Mouse (Mus musculus): ENCODE measurements around the gene Hs1bp3.

Hs1bp3 gene

DNA sequence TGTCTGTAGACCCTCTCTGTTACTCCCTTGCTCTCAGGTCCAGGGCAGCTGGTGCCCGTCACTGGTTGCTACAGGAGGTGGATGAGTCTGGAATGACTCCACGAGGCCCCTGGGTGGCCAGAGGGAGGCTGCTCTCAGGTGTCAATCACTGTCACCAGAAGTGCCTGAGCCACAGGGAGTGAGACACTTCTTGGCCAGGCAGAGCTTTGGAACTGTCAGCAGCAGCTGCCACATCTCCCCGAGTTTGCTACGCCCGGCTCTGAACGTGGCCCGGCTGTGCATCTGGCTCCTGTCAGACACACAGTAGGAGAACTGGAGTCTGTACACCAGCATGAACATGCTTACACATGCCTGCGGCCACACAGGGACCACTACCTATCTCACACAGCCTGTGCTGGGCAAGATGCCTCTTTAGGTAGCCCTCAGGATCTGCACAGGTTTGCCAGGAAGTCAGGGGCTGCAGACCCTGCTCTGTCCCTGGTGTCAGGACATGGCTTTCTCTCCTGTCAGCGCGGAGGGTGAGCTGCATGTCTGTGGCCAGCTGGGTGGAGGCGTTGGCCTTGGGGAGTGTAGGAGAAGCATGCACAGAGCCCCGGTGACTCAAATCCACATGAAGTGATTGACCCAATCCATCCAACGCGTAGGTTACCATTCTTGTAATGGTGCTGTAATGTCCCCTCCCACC is 18.4 kb downstream of the Hs1bp3 start:
- in situ Hi-C loops (cut with MboI; ENCODE audit: low pct_unique_long_range_greater_than_20kb in 1 of 2, low sequenced_read_pairs in 2 of 2, unreplicated experiment in 1 of 2), result no loop called here

DNA sequence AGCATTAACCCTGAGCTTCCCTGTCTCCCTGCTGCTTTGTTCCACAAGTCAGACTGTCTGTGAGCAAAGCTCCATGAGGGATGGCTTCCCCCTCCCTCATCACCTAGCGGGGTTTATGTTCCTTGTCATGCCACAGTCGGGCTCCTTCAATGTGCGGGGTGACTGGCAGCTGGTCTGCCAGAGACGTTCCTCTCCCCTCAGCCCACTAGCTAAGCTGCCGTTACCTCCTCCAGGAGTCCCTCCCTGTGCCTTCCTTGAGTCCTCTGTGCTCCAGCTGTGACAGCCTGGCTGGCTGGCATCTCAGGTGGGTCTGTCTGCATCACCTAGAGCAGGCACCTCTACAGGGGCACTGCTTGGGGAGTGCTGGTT is 18.9 kb downstream of the Hs1bp3 start:
- in situ Hi-C loops (cut with MboI; ENCODE audit: low pct_unique_long_range_greater_than_20kb in 1 of 2, low sequenced_read_pairs in 2 of 2, unreplicated experiment in 1 of 2), result no loop called here

DNA sequence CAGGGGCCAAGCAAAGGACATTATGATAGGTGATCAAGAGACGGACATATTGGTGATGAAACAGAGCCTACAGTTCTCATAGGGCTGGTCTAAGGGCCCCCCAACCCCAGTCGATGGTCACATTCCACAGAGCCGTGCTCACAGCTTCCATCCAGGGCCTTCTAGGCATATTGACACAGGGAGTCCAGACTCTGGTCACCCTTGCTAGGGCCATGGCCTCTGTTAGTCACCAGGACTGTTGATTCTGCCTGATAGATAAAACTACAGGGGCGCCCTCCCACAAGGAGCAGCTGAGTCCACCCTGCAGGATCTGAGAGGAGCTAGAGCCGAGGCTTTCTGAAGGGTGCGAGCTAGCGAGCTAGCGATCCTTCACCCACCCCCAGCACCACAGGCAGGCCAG is 20.4 kb downstream of the Hs1bp3 start:
- in situ Hi-C loops (cut with MboI; ENCODE audit: low pct_unique_long_range_greater_than_20kb in 1 of 2, low sequenced_read_pairs in 2 of 2, unreplicated experiment in 1 of 2), result no loop called here

DNA sequence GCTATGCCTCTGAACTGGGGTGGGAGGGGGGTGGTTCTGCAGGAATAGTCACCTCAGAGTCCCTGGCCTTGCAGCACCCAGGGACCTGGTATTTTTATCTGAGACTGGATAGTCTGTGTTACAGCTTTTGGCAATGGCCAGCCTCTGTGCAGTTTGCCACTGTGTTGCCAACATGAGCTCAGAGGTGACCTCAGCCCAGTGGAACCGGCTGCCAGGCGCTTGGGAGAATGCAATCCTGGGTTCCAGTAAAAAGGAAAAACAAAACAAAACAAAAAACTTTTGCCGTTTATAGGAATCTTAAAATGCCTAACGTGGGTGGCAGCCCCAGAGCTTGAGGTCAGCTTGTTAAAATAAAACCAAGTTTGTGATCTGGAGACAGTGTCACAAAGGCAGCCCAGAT is 21.0 kb downstream of the Hs1bp3 start:
- in situ Hi-C loops (cut with MboI; ENCODE audit: low pct_unique_long_range_greater_than_20kb in 1 of 2, low sequenced_read_pairs in 2 of 2, unreplicated experiment in 1 of 2), result no loop called here

DNA sequence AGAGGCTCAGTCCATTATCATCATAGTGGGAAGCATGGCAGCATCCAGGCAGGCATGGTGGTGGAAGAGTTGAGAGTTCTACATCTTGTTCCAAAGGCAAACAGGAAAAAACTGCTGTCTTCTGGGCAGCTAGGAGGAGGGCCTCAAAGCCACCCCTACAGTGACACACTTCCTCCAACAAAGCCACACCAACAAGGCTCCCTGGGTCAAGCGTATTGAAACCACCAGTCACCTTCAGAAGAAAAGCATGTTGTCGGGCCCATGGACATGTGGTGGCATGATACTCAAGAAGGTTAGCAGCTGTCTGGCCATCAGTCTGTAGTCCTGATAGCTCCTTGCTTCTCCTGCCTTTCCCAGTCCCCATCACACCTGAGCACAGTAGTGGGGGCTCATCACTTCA is 22.3 kb downstream of the Hs1bp3 start:
- in situ Hi-C loops (cut with MboI; ENCODE audit: low pct_unique_long_range_greater_than_20kb in 1 of 2, low sequenced_read_pairs in 2 of 2, unreplicated experiment in 1 of 2), result no loop called here

DNA sequence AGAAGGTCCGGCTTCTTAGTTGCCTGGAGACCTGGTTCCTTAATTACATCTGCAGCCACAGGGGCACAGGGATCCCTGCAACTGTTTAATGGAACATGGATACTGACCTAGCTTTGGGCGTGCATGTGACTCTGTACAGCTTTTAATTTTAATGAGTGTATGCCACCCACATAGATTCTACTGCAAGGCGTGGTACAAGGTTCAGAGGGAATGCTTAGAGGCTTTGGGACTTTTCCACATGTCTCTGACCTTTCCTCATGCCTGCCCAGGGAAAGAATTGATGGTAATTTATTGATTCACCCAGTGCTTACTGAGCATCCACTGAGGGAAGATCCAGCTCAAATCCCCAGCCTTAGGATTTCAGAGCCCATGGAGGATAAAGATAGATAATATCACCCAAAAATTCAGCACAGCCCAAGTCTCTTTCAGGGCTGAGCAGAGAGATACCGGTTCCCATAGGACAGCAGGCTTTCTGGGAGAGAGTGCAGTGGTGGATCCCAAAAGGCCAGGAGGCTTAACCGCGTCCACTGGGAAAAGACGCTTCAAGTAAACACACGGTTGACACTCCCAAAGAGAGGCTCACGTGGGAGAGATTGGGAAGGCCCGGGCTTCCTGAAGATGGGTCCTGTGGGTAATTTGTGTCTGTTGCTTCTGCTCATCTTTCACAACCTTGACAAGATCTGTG is 23.5 kb downstream of the Hs1bp3 start:
- in situ Hi-C loops (cut with MboI; ENCODE audit: low pct_unique_long_range_greater_than_20kb in 1 of 2, low sequenced_read_pairs in 2 of 2, unreplicated experiment in 1 of 2), result no loop called here

DNA sequence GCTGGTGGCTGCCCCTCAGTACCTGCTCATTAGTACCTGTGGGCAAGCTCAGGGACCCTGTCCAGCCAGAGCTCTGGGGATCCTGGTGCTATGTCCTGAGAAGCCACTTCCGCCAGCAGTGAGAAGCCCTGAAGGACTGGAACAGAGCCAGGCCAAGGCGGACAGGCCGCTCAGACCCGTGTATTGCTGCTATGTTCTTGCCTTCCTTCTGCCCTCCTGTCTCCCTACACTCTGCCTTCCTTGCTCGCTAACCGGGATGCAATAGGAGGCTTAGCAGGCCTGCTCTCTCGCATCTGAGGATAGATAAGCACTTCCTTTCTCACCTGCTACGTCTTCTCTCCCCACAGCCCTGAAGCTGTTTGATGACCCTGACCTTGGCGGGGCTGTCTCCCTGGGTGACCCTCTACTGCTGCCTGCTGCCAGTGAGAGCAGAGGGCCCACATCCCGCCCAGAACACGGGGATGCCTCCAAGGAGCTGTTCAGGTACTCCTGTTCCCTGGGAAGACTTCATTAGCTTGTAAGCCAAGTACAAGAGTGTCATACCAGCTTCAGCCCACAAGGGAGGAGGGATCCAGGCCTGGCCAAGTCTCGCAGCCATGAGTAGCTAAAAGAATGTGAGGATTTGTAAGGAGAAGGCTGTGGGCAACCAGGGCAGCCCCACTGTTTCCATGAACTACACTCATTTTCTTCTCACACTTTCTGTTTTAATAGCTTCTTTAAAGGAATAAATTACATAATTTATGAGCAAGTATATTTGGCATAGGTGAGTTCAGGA is 24.2 kb downstream of the Hs1bp3 start:
- in situ Hi-C loops (cut with MboI; ENCODE audit: low pct_unique_long_range_greater_than_20kb in 1 of 2, low sequenced_read_pairs in 2 of 2, unreplicated experiment in 1 of 2), result no loop called here

DNA sequence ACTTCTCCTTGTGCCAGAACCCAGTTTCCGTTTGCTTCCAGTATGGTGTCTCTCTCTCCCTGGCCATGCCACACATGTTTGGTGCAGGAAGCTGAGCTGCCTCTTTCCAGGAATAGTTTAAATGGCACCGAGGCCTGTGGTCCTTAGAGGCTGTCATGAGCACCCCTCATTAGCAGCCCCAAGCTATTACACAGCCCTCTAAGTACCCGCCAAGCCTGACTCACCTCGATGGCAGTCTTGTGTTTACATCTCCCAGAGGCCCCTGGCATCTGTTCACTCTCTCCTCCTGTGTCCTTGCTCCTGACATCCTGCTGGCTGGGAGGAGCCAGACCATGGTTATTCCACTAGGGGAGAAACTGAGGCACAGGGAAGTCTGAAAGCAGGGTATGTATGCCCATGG is 25.3 kb downstream of the Hs1bp3 start:
- in situ Hi-C loops (cut with MboI; ENCODE audit: low pct_unique_long_range_greater_than_20kb in 1 of 2, low sequenced_read_pairs in 2 of 2, unreplicated experiment in 1 of 2), result no loop called here

DNA sequence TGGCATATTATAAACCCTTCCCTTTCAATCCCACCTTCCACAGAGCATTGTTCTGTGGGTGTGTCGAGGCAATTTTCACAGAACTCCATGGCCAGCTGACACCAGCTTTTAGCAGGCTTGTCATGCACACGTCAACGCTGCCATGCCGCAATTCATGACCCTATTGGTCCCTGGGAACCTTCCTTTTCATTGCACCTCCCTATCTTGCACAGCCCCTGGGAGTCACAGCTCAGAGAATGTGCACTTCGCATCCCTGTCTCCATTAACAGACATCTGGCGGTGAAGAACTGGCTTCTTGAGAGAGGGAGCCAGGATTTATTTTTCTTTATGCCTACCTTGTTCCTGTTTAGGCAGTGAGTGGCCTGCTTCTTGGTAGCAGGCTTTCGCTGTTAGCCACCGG is 25.7 kb downstream of the Hs1bp3 start:
- in situ Hi-C loops (cut with MboI; ENCODE audit: low pct_unique_long_range_greater_than_20kb in 1 of 2, low sequenced_read_pairs in 2 of 2, unreplicated experiment in 1 of 2), result no loop called here

DNA sequence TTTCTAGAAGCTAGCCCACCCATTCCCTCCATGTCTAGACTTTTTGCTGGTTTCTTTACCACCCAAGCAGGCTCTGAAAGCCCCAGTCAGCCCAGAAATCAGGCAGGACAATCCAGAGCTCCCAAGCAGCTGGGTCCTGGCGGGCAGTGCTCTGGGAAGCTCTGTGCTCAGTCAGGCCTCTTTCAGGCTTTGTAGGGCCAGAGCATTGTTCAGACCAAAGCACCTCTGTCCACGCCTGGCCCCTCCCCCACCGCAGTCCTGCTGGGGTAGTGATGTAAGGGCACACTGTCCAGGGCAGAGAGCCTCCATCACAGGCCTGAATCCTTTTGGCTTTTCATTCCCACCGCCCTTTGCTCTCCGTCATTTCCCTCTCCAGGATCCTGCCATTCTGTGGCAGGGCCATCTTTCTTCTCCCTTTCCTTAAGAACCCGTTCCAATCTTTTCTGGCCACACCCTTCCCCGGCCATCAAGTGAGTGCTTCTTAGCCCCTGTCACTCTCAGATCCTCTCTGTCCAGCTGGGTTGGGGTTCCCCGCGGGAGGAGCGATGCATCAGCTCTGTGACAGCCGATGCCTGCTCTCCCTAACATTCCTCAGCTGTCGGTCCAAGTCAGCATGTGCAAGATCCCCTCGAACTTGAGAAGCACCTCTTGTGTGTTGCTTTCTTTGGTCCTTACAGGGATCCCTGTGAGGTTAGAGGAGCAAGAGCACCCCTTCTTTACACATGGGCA is 26.5 kb downstream of the Hs1bp3 start:
- in situ Hi-C loops (cut with MboI; ENCODE audit: low pct_unique_long_range_greater_than_20kb in 1 of 2, low sequenced_read_pairs in 2 of 2, unreplicated experiment in 1 of 2), result no loop called here

DNA sequence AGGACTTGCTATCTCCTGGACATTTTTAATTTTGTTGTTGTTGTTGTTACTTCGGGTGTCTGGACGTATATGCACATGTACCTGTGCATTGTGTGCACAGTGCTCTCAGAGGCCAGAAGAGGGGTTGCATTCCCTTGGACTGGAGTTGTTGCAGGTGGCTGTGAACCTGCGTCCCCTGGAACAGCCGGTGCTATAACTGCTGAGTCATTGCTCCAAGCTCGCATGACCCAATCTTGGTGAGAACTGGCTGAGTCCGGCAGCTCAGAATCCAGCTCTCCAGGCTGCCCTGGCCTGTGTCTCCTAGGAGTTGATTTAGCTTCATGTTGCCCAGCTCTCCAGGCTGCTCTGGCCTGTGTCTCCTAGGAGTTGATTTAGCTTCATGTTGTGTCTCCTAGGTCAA is 27.8 kb downstream of the Hs1bp3 start:
- in situ Hi-C loops (cut with MboI; ENCODE audit: low pct_unique_long_range_greater_than_20kb in 1 of 2, low sequenced_read_pairs in 2 of 2, unreplicated experiment in 1 of 2), result no loop called here

DNA sequence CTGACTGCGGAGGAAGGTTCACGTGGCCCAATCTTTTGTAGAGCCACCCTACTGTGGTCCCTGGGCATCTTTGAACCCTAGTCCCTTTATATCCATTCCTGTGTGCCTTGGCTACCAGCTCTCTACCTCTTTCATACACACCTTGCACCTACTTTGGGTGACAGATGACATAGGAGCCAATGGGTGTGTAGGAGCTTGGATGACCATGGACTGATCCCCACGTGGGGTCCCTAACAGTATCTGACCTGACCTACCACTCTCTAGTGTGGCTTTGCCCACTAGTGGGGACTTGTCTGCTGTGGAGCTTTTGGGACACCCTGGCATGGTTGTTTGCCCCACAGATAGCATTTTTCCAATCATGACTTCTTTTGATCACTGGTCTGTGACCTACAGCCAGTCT is 30.1 kb downstream of the Hs1bp3 start:
- in situ Hi-C loops (cut with MboI; ENCODE audit: low pct_unique_long_range_greater_than_20kb in 1 of 2, low sequenced_read_pairs in 2 of 2, unreplicated experiment in 1 of 2), result no loop called here

DNA sequence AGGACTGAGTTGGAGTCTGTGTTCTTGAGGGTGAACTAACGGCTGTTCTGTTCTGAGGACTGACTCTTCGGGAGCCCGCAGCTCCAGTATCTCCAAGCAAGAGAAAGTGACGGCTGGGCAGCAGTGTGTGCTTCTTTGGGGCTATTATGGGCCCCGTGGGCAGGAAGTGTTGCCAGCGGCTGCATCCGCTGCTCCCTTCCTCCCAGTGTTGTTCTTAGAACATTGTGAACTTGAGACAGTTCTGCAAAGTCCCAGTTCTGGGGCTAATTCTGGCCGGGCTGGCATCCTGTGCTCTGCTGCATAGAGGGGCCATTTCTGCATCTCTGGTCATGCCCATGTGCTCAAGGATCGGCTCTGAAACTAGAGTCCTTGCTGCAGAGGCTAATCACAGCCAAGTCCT is 31.7 kb downstream of the Hs1bp3 start:
- in situ Hi-C loops (cut with MboI; ENCODE audit: low pct_unique_long_range_greater_than_20kb in 1 of 2, low sequenced_read_pairs in 2 of 2, unreplicated experiment in 1 of 2), result no loop called here

DNA sequence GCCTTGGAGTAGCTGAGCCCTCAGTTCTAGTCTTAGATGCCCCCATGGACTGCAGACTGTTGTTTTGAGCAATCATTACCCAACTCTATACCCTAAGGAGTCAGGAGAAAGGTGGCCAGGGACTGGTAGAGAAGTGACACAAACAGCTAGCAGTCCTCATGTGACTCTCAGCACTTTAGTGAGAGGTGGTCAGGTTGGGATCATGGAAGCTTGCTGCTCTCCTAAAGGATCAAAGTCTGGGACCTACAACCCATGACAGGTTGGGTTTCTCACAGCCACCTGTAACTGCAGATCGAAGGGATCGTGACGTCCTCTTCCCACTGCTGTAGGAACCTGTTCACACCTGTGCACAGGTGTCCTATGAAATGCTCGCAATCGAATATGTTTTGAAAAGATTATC is 32.3 kb downstream of the Hs1bp3 start:
- in situ Hi-C loops (cut with MboI; ENCODE audit: low pct_unique_long_range_greater_than_20kb in 1 of 2, low sequenced_read_pairs in 2 of 2, unreplicated experiment in 1 of 2), result no loop called here

DNA sequence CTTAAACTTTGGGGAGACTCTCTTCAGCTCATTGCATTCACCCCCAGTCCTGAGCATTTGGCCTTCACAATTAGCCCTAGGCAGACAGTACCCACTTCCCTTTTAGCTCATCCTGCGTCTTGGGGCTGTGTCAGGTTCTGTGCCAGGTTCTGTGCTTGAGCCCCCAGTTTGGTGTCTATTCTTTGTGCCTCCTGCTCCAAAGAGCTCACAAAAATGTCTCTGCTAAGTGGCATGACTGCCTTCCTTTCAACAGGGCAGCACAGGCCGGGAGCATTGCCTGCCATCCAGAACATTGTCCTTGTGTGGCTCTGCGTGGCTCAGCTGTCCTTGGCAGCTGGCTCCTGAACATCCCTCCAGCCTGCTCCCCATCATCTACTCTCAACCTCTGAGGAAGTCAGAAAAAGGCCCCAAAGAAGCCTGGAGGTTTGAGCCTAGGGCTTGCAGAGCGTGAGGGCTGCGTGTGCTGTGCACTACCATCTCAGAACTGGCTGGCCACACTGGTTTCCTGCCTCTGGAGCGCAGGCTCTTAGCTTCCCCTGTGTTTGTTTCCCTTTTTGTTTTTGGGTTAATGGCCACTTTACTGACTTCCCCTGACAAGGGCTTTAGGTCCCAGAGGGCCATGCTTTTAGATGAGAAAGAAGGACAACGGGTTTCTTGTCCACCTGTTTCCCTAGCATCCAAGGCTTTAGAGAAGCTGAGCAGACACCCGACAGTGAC is 34.7 kb downstream of the Hs1bp3 start:
- in situ Hi-C loops (cut with MboI; ENCODE audit: low pct_unique_long_range_greater_than_20kb in 1 of 2, low sequenced_read_pairs in 2 of 2, unreplicated experiment in 1 of 2), result no loop called here

DNA sequence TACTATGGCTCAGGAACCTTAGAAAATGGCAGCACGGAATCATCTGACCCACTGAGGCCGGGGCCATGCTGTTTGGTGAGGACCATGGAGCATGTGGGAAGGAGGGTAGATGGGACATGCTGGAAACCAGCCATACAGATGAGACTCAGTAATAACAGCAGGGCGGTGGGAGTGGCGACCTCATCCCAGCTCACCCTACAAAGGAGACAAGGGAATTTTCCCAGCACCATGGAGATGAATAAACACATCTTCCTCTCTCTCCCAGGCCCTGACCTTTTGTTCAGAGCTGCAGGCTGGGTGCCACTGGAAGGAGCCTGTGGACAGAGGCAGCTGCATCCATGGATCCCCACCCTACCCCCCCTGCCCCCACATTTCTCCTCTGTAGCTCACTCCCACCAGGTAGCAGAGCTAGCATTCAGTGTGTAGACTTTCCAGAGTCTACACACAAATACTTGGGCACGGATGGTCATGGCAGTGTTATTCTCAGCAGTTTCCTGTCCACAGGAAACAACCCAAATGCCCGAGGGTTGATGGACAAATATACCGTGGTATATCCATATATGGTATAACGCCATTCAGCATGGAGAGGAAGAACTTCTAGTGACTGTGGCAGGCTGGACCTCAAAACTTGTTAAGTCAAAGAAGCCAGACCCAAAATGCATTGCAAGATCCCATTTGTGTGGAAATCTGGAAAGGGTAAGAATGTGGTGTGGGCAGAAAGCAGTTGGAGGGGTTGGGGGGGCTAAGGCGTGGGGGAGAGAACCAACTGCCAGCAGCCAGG is 35.7 kb downstream of the Hs1bp3 start:
- in situ Hi-C loops (cut with MboI; ENCODE audit: low pct_unique_long_range_greater_than_20kb in 1 of 2, low sequenced_read_pairs in 2 of 2, unreplicated experiment in 1 of 2), result no loop called here

DNA sequence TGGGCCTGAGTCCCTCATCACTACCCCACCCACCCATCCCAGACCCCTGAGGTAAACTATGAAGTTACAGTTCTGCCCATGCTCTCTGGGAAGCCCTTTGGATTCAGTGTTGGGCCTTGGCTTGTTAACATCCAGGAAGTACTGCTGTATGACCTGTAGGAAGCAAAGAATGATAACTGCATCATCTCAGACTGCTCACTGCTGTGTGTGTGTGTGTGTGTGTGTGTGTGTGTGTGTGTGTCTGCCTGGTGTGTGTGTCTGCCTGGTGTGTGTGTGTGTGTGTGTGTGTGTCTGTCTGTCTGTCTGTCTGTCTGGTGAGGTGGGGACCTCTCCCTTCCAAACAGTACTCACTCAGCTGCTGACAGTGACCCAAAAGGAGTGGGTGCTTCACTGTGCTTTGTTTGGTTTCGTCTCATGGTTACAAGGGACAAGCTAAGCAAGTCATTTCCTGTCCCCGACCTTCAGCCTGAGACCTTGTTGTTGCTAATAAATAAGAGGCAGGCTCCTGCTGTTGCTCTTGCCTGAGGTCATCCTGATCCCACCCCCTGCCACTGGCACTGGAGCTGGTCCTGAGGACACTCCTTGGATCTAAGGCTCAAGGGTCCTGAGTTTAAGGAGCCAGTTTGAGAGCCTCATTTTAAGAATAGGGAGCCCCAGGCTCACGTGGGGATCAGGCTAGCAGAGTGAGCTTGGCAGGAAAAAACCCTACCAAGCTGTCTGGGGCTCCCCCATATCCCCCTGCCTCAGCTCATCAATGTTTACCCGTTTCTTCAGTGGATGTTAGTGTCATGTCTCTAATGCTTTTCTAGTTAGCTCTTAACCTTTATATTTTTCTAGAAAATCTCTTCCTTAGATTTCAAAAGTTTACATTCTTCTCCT is 38.0 kb downstream of the Hs1bp3 start:
- in situ Hi-C loops (cut with MboI; ENCODE audit: low pct_unique_long_range_greater_than_20kb in 1 of 2, low sequenced_read_pairs in 2 of 2, unreplicated experiment in 1 of 2), result no loop called here

Data from mouse embryonic stem cell (cell line).